Mouse (Mus musculus) neural tube, embryonic 14.5 days (tissue): ENCODE data around the gene Pdcl2. TPM values are rescaled to one million over a fixed set of nuclear protein-coding genes. Genes with fewer than 3 reads are reported as not detected.

ENCODE experiments used
- ATAC-seq: fragments of 200-750 bp; cut with Nextera tagmentation; 2 replicates; pipeline ENCODE4 v1.8.0; 2017; ENCODE audit warnings: low read depth, mild to moderate bottlenecking, moderate TSS enrichment, moderate library complexity
- H3K27ac ChIP-seq: fragments of 300-500 bp; sonication (generic); 2 replicates; pipeline ENCODE4 v1.5.1; 2014; ENCODE audit warnings: low read depth, mild to moderate bottlenecking, control low read depth, low read length, moderate library complexity, mixed read lengths
- H3K27me3 ChIP-seq: fragments of 300-500 bp; sonication (generic); 2 replicates; pipeline ENCODE4 v1.6.1; 2014; ENCODE audit warnings: low read length; ENCODE audit not compliant: control insufficient read depth, insufficient read depth
- H3K36me3 ChIP-seq: fragments of 300-500 bp; sonication (generic); 2 replicates; pipeline ENCODE4 v1.6.1; 2014; ENCODE audit warnings: low read length, mixed read lengths; ENCODE audit not compliant: control insufficient read depth, insufficient read depth
- H3K4me1 ChIP-seq: fragments of 300-500 bp; sonication (generic); 2 replicates; pipeline ENCODE4 v1.6.1; 2014; ENCODE audit warnings: low read length; ENCODE audit not compliant: control insufficient read depth, insufficient read depth
- H3K4me2 ChIP-seq: fragments of 300-500 bp; sonication (generic); 2 replicates; pipeline ENCODE4 v1.6.1; 2014; ENCODE audit warnings: mild to moderate bottlenecking, low read depth, low read length, control low read depth
- H3K4me3 ChIP-seq: fragments of 300-500 bp; sonication (generic); 2 replicates; pipeline ENCODE4 v1.5.1; 2014; ENCODE audit warnings: low read depth, low read length, control low read depth, mixed read lengths
- H3K9ac ChIP-seq: fragments of 300-500 bp; sonication (generic); replicated peaks from 2 replicates; pipeline ENCODE4 v1.6.1; 2014; ENCODE audit warnings: low read depth, mild to moderate bottlenecking, control low read depth, low read length, mixed read lengths
- H3K9me3 ChIP-seq: fragments of 300-500 bp; sonication (generic); 2 replicates; pipeline ENCODE4 v1.6.1; 2016; ENCODE audit warnings: low read length; ENCODE audit not compliant: control insufficient read depth
- WGBS: fragments of 180-500 bp; shearing (Covaris S2); extraction: QIAGEN DNeasy Blood & Tissue Kit; methylation state at CpG from one replicate; pipeline ENCODE4 v1.1.7; 2014; 5-methylcytosine and 5-hydroxymethylcytosine counted together
- polyA plus RNA-seq: library from polyadenylated mRNA; unstranded; fragments of >200 nt; fragmentation: Nextera tagmentation; extraction: Ambion mirVana; gene quantifications from 2 replicates; pipeline ENCODE4 v1.2.1, GENCODE M21; 2014

Pdcl2 gene
- polyA plus RNA-seq, 1 experiment from 2014 or later: not detected

GRCm38 (mm10) chr5:76346137-76346536 is 15.2 kb upstream of the Pdcl2 start:
- Histone ChIP-seq H3K4me2 (no peak overlapping the region), H3K4me1 (no peaks in the 10 kb centered on the region), H3K4me3 (no peak overlapping the region), H3K9ac (no peak overlapping the region), H3K27ac (no peak overlapping the region), H3K9me3 (no peaks in the 10 kb centered on the region), H3K27me3 (no peaks in the 10 kb centered on the region), H3K36me3 (no peaks in the 10 kb centered on the region)
- no peak for ATAC-seq
- 65% methylated on average over 2 of the region's 2 CpGs for WGBS

GRCm38 (mm10) chr5:76340931-76341330 is 10.0 kb upstream of the Pdcl2 start:
- Histone ChIP-seq H3K9me3 (no peaks in the 10 kb centered on the region), H3K27ac (no peak overlapping the region), H3K9ac (no peak overlapping the region), H3K4me2 (no peak overlapping the region), H3K4me1 (no peaks in the 10 kb centered on the region), H3K36me3 (no peaks in the 10 kb centered on the region), H3K27me3 (no peaks in the 10 kb centered on the region), H3K4me3 (no peak overlapping the region)
- ATAC-seq: no peak
- WGBS: 58% methylated on average over 2 of the region's 2 CpGs

- Histone ChIP-seq H3K4me1 (no peaks in the 10 kb centered on the region), H3K27me3 (no peaks in the 10 kb centered on the region), H3K27ac (no peak overlapping the region), H3K4me3 (no peak overlapping the region), H3K9me3 (no peaks in the 10 kb centered on the region), H3K9ac (no peak overlapping the region), H3K4me2 (no peak overlapping the region), H3K36me3 (no peaks in the 10 kb centered on the region)
- WGBS: 76% methylated on average over 8 of the region's 8 CpGs
- no peak for ATAC-seq
Measured at GRCm38 (mm10) chr5:76337100-76337499, 6.1 kb upstream of the Pdcl2 start.

GRCm38 (mm10) chr5:76333833-76334232 is 2.9 kb upstream of the Pdcl2 start:
- no peak for ATAC-seq
- no peak overlapping the region for H3K4me2 ChIP-seq
- no peak overlapping the region for H3K9ac ChIP-seq
- WGBS: 81% methylated on average over 4 of the region's 4 CpGs
- H3K4me1 ChIP-seq: no peaks in the 10 kb centered on the region
- no peak overlapping the region for H3K27ac ChIP-seq
- no peaks in the 10 kb centered on the region for H3K9me3 ChIP-seq
- no peak overlapping the region for H3K4me3 ChIP-seq
- no peaks in the 10 kb centered on the region for H3K36me3 ChIP-seq
- no peaks in the 10 kb centered on the region for H3K27me3 ChIP-seq

- Histone ChIP-seq H3K4me2 (no peak overlapping the region), H3K4me3 (no peak overlapping the region), H3K9ac (no peak overlapping the region), H3K4me1 (no peaks in the 10 kb centered on the region), H3K9me3 (no peaks in the 10 kb centered on the region), H3K27me3 (no peaks in the 10 kb centered on the region), H3K27ac (no peak overlapping the region), H3K36me3 (no peaks in the 10 kb centered on the region)
- WGBS: 65% methylated on average over 2 of the region's 2 CpGs
- ATAC-seq: no peak
Measured at GRCm38 (mm10) chr5:76327296-76327695, 3.7 kb downstream of the Pdcl2 start.

- no peaks in the 10 kb centered on the region for H3K4me1 ChIP-seq
- H3K27ac ChIP-seq: no peak overlapping the region
- no peaks in the 10 kb centered on the region for H3K36me3 ChIP-seq
- WGBS: 93% methylated on average over 4 of the region's 4 CpGs
- no peaks in the 10 kb centered on the region for H3K27me3 ChIP-seq
- no peak for ATAC-seq
- no peak overlapping the region for H3K9ac ChIP-seq
- no peak overlapping the region for H3K4me2 ChIP-seq
- H3K9me3 ChIP-seq: no peaks in the 10 kb centered on the region
- H3K4me3 ChIP-seq: no peak overlapping the region
Measured at GRCm38 (mm10) chr5:76325113-76325512, 5.8 kb downstream of the Pdcl2 start.

- H3K4me2 ChIP-seq: no peak overlapping the region
- no peak overlapping the region for H3K27ac ChIP-seq
- H3K4me3 ChIP-seq: no peak overlapping the region
- no peak for ATAC-seq
- WGBS: 20% methylated on average over 11 of the region's 11 CpGs
- no peaks in the 10 kb centered on the region for H3K27me3 ChIP-seq
- no peaks in the 10 kb centered on the region for H3K4me1 ChIP-seq
- H3K9me3 ChIP-seq: no peaks in the 10 kb centered on the region
- H3K36me3 ChIP-seq: no peaks in the 10 kb centered on the region
- H3K9ac ChIP-seq: no peak overlapping the region
Measured at GRCm38 (mm10) chr5:76321249-76322196, 9.4 kb downstream of the Pdcl2 start.

GRCm38 (mm10) chr5:76308206-76308605 is 22.8 kb downstream of the Pdcl2 start:
- WGBS: 80% methylated on average over 2 of the region's 2 CpGs
- no peaks in the 10 kb centered on the region for H3K36me3 ChIP-seq
- H3K4me1 ChIP-seq: no peaks in the 10 kb centered on the region; the same call in 1 of the 2 replicates
- no peak for ATAC-seq
- H3K27ac ChIP-seq: no peak overlapping the region
- no peaks in the 10 kb centered on the region for H3K27me3 ChIP-seq
- H3K4me2 ChIP-seq: no peak overlapping the region
- no peak overlapping the region for H3K4me3 ChIP-seq
- H3K9ac ChIP-seq: no peak overlapping the region
- no peaks in the 10 kb centered on the region for H3K9me3 ChIP-seq

GRCm38 (mm10) chr5:76306261-76306660 is 24.7 kb downstream of the Pdcl2 start:
- no peak for ATAC-seq
- 32% methylated on average over 3 of the region's 3 CpGs for WGBS
- no peak overlapping the region for H3K4me2 ChIP-seq

More at GRCm38 (mm10) chr5:76306261-76306660, 24.7 kb downstream of the Pdcl2 start:
- Histone ChIP-seq H3K27ac (no peak overlapping the region), H3K36me3 (no peaks in the 10 kb centered on the region), H3K27me3 (no peaks in the 10 kb centered on the region), H3K9ac (no peak overlapping the region), H3K4me1 (peaks cover 5% of the 10 kb centered on the region), H3K9me3 (no peaks in the 10 kb centered on the region), H3K4me3 (no peak overlapping the region)
